Mouse (Mus musculus) cerebellum, adult 18-20 months (tissue): ENCODE data around the gene Rnf32.

ENCODE experiments used
- DNase-seq, 2 experiments: peaks; one replicate each; pipeline ENCODE4 v3.0.0; 2021

Gene Rnf32

GRCm38 (mm10) chr5:29274746-29275145 lies 79.0 kb downstream of the Rnf32 start:
- DNase-seq: no peak
